Comparison of ENCODE assay signal across 9 mouse cellular contexts in the genomic region with DNA sequence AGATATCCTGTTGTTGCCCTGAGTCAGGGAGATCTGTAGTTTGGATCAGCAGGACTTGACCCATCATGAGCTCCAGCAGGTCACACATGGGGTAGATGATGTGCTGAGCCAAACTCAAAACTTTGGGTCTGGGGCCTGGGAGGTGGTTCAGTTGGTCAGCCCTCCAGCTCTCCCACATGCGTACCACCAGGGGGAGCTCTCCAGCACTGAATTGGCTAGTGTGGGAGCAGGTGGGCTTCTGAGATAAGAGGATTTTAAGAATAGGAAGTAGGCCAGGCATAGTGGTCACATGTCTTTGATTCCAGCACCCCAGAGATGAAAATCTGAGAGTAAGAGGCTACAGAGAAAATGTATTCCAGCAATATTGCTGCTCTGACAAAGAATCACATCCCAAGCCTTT. TPM values are rescaled to one million over a fixed set of nuclear protein-coding genes. Genes with fewer than 3 reads are reported as not detected.
DNase-seq lines count a peak whose midpoint lies in the region; ATAC-seq and TF ChIP-seq lines count a peak whose summit lies in the region.
"Had no signal": no experiment of that assay in that cellular context is flagged by ENCODE, and none has a peak within 500 bp of the region (broad histone marks: within the 10 kb centered on the region; RNA-seq: fewer than 3 reads in every experiment).

No protein-coding gene starts in this region.

- dilution Hi-C loops in CH12.LX (cut with MboI; ENCODE audit: extremely low pct_ligation_motif_present, extremely low pct_unique_long_range_greater_than_20kb, low sequenced_read_pairs): no loop called here

- H3K9me3 ChIP-seq in intestine, embryonic 14.5 days (ENCODE audit: control insufficient read depth, low read length): no peaks in the 10 kb centered on the region
- no peaks in the 10 kb centered on the region for H3K9me3 ChIP-seq in intestine, embryonic 16.5 days (ENCODE audit: control insufficient read depth, low read length)
- H3K9me3 ChIP-seq in CH12.LX (replicated peaks; ENCODE audit: low read length): peaks cover 6% of the 10 kb centered on the region
- H3K9me3 ChIP-seq: heart, embryonic 15.5 days; neural tube, embryonic 12.5 days had no signal

- H3K9ac ChIP-seq in intestine, embryonic 14.5 days (ENCODE audit: low read length): no peak overlapping the region
- no peak overlapping the region for H3K9ac ChIP-seq in intestine, embryonic 16.5 days (ENCODE audit: low read depth, low read length)
- no peak overlapping the region for H3K9ac ChIP-seq in CH12.LX (ENCODE audit: insufficient read depth, low read depth)
- H3K9ac ChIP-seq: heart, embryonic 15.5 days; neural tube, embryonic 12.5 days had no signal

- TF ChIP-seq EP300 in CH12.LX (IDR thresholded peaks at IDR 0.05; ENCODE audit: low read length): no peak

- no peaks in the 10 kb centered on the region for H3K27me3 ChIP-seq in intestine, embryonic 14.5 days (replicated peaks; ENCODE audit: control insufficient read depth, insufficient read depth, low read length)
- no peaks in the 10 kb centered on the region for H3K27me3 ChIP-seq in intestine, embryonic 16.5 days (replicated peaks; ENCODE audit: control insufficient read depth, insufficient read depth, low read length)
- peaks cover 11% of the 10 kb centered on the region for H3K27me3 ChIP-seq in CH12.LX (replicated peaks)
- H3K27me3 ChIP-seq: heart, embryonic 15.5 days; neural tube, embryonic 12.5 days had no signal

- DNase-seq in intestine, embryonic 14.5 days (ENCODE audit: low spot score): peak; percentile 68
- no peak for DNase-seq in CH12.LX (ENCODE audit: extremely low read depth)
- peak; percentile 41 for DNase-seq in T-cell, adult 2 months (ENCODE audit: low spot score)
- DNase-seq in induced T-regulatory cell, adult 2 months (ENCODE audit: low read depth): peak; percentile 70
- DNase-seq in retina, postnatal 1 day: peak; percentile 83
- DNase-seq in ovary, postnatal 36 days (ENCODE audit: low spot score): no peak

- no peak overlapping the region for H3K4me3 ChIP-seq in intestine, embryonic 14.5 days (ENCODE audit: low read depth, low read length)
- H3K4me3 ChIP-seq in intestine, embryonic 16.5 days (ENCODE audit: low read length): no peak overlapping the region
- H3K4me3 ChIP-seq in CH12.LX (replicated peaks in 1 of 3; ENCODE audit: low read depth in 2 of 3, low read length in 2 of 3, poor library complexity in 1 of 3): no peak overlapping the region
- H3K4me3 ChIP-seq: heart, embryonic 15.5 days; neural tube, embryonic 12.5 days had no signal

- TF ChIP-seq RAD21 in CH12.LX (IDR thresholded peaks at IDR 0.05; ENCODE audit: low read depth, low read length): peak; percentile 31

- TF ChIP-seq POLR2A in CH12.LX (IDR thresholded peaks at IDR 0.05; ENCODE audit: low read depth, low read length): no peak

- WGBS in intestine, embryonic 14.5 days: 19% methylated on average over 1 of the region's 1 CpGs
- 22% methylated on average over 1 of the region's 1 CpGs for WGBS in intestine, embryonic 16.5 days

- H3K79me2 ChIP-seq in CH12.LX (replicated peaks; ENCODE audit: control insufficient read depth, extremely low read depth, insufficient read depth, poor library complexity, severe bottlenecking): no peaks in the 10 kb centered on the region

- no peak for ATAC-seq in intestine, embryonic 14.5 days (replicated peaks; ENCODE audit: low FRiP score, low TSS enrichment, low read depth)
- ATAC-seq in intestine, embryonic 16.5 days: no peak

- no peaks in the 10 kb centered on the region for H3K4me1 ChIP-seq in intestine, embryonic 14.5 days (replicated peaks; ENCODE audit: control insufficient read depth, insufficient read depth, low read length)
- peaks cover 4% of the 10 kb centered on the region for H3K4me1 ChIP-seq in intestine, embryonic 16.5 days (ENCODE audit: control insufficient read depth, insufficient read depth, low read length)
- H3K4me1 ChIP-seq in CH12.LX (ENCODE audit: control insufficient read depth in 1 of 2, insufficient read depth in 2 of 2): peaks cover 0 to 5% of the 10 kb centered on the region in 2 experiments; a peak in 2 of 4 replicates
- H3K4me1 ChIP-seq: heart, embryonic 15.5 days; neural tube, embryonic 12.5 days had no signal

- peak; percentile 67 to 74 for TF ChIP-seq CTCF in CH12.LX (conservative IDR thresholded peaks at IDR 0.05 in 1 of 2, IDR thresholded peaks at IDR 0.05 in 1 of 2; ENCODE audit: low read depth in 2 of 2, low read length in 2 of 2)

- H3K27ac ChIP-seq in intestine, embryonic 14.5 days (ENCODE audit: low read depth): no peak overlapping the region
- H3K27ac ChIP-seq in intestine, embryonic 16.5 days (ENCODE audit: low read length): no peak overlapping the region
- H3K27ac ChIP-seq in CH12.LX (ENCODE audit: insufficient read depth, low read depth): no peak overlapping the region
- H3K27ac ChIP-seq: heart, embryonic 15.5 days; neural tube, embryonic 12.5 days had no signal

- H3K36me3 ChIP-seq in intestine, embryonic 14.5 days (ENCODE audit: control insufficient read depth, insufficient read depth, low read length): no peaks in the 10 kb centered on the region
- no peaks in the 10 kb centered on the region for H3K36me3 ChIP-seq in intestine, embryonic 16.5 days (ENCODE audit: control insufficient read depth, insufficient read depth, low read length)
- no peaks in the 10 kb centered on the region for H3K36me3 ChIP-seq in CH12.LX (replicated peaks in 1 of 2; ENCODE audit: control insufficient read depth in 1 of 2, insufficient read depth in 1 of 2, low read length in 1 of 2)
- H3K36me3 ChIP-seq: heart, embryonic 15.5 days; neural tube, embryonic 12.5 days had no signal

- H3K4me2 ChIP-seq in intestine, embryonic 14.5 days (ENCODE audit: low read length): no peak overlapping the region
- H3K4me2 ChIP-seq in intestine, embryonic 16.5 days (ENCODE audit: low read depth, low read length): no peak overlapping the region
- H3K4me2 ChIP-seq in CH12.LX (ENCODE audit: insufficient read depth, low read depth, poor library complexity, severe bottlenecking): no peak overlapping the region
- H3K4me2 ChIP-seq: heart, embryonic 15.5 days; neural tube, embryonic 12.5 days had no signal

- in situ Hi-C loops in CH12.LX (cut with MboI; ENCODE audit: low pct_ligation_motif_present, low pct_unique_long_range_greater_than_20kb, low sequenced_read_pairs): no loop called here

TF ChIP-seq in CH12.LX, 34 proteins besides CTCF, POLR2A, EP300 and RAD21:
- TF ChIP-seq PAX5 (IDR thresholded peaks at IDR 0.05; ENCODE audit: low read length) (no peak), MYC (IDR thresholded peaks at IDR 0.05; ENCODE audit: low read depth, low read length) (peak; percentile 37; the same call in 1 of the 2 replicates), SIN3A (IDR thresholded peaks at IDR 0.05; ENCODE audit: low read length) (0 out of 2 replicates have a peak, but pooled peaks have one; percentile 27), TCF12 (IDR thresholded peaks at IDR 0.05; ENCODE audit: low read depth, low read length) (no peak), NELFE (IDR thresholded peaks at IDR 0.05; ENCODE audit: low read depth, low read length) (0 out of 2 replicates have a peak, but pooled peaks have one; percentile 12), SMC3 (IDR thresholded peaks at IDR 0.05; ENCODE audit: low read depth, low read length) (peak; percentile 58), GABPA (IDR thresholded peaks at IDR 0.05; ENCODE audit: insufficient replicate concordance, low read depth, low read length) (no peak)

RNA-seq across cellular contexts. Expression of gene Med15, which starts 11.8 kb away (rescaled TPM):
- 41.5 and 45.7 TPM in 2 replicates for polyA plus RNA-seq in intestine, embryonic 14.5 days (2014; fragmentation: Nextera tagmentation; extraction: Ambion mirVana)
- 43.9 and 47.9 TPM in 2 replicates for polyA plus RNA-seq in intestine, embryonic 16.5 days (2015; fragmentation: Nextera tagmentation; extraction: Ambion mirVana)
- 40.1 and 42.6 TPM in 2 replicates for total RNA-seq in CH12.LX (2012; rRNA removed)
- 17.2 and 20.1 TPM in 2 replicates for total RNA-seq in CH12.LX (2014; rRNA removed)
- 65.2 and 78.1 TPM in 2 replicates for polyA plus RNA-seq in CH12.LX (2012; ENCODE audit: insufficient read length, low read depth)

RNA-seq across cellular contexts. Expression of gene Klhl22, which starts 14.9 kb away (rescaled TPM):
- 66.5 and 70.8 TPM in 2 replicates for polyA plus RNA-seq in intestine, embryonic 14.5 days (2014; fragmentation: Nextera tagmentation; extraction: Ambion mirVana)
- polyA plus RNA-seq in intestine, embryonic 16.5 days (2015; fragmentation: Nextera tagmentation; extraction: Ambion mirVana): 56.5 and 59.2 TPM in 2 replicates
- total RNA-seq in CH12.LX (2012; rRNA removed): not detected in 2 replicates
- total RNA-seq in CH12.LX (2014; rRNA removed): not detected in 2 replicates
- polyA plus RNA-seq in CH12.LX (2012; ENCODE audit: insufficient read length, low read depth): not detected in 2 replicates

RNA-seq across cellular contexts. Expression of gene Scarf2, which starts 52.5 kb away (rescaled TPM):
- 16.2 and 18.2 TPM in 2 replicates for polyA plus RNA-seq in intestine, embryonic 14.5 days (2014; fragmentation: Nextera tagmentation; extraction: Ambion mirVana)
- polyA plus RNA-seq in intestine, embryonic 16.5 days (2015; fragmentation: Nextera tagmentation; extraction: Ambion mirVana): 4.4 and 5.7 TPM in 2 replicates
- total RNA-seq in CH12.LX (2012; rRNA removed): not detected in 2 replicates
- not detected in 2 replicates for total RNA-seq in CH12.LX (2014; rRNA removed)
- polyA plus RNA-seq in CH12.LX (2012; ENCODE audit: insufficient read length, low read depth): not detected in 2 replicates

Comparison
In these comparisons a context has a peak if more than half of its experiments do, and no peak if none do; other contexts are left out.
1. DNase-seq: peak in intestine, embryonic 14.5 days (single experiment), T-cell, adult 2 months (single experiment), induced T-regulatory cell, adult 2 months (single experiment) and retina, postnatal 1 day (single experiment); none in CH12.LX (single experiment) and ovary, postnatal 36 days (single experiment).
2. RNA of gene Klhl22, which starts 14.9 kb away (polyA plus RNA-seq): 66.5 to 70.8 TPM in intestine, embryonic 14.5 days and 56.5 to 59.2 TPM in intestine, embryonic 16.5 days; not detected in CH12.LX; every median in the first group is over 10 times any median in the second.